Mouse (Mus musculus) liver, postnatal 0 days (tissue): ENCODE data around the gene Prss50.

Experiments
- CTCF ChIP-seq: sonication (generic); IDR thresholded peaks from 2 replicates; pipeline ENCODE4 v1.5.1; 2016; ENCODE audit warnings: antibody characterized with exemption, low read depth
- EP300 ChIP-seq: IDR thresholded peaks from 2 replicates; pipeline ENCODE4 v1.6.1; 2016; ENCODE audit warnings: antibody characterized with exemption, low read depth, mild to moderate bottlenecking

DNA sequence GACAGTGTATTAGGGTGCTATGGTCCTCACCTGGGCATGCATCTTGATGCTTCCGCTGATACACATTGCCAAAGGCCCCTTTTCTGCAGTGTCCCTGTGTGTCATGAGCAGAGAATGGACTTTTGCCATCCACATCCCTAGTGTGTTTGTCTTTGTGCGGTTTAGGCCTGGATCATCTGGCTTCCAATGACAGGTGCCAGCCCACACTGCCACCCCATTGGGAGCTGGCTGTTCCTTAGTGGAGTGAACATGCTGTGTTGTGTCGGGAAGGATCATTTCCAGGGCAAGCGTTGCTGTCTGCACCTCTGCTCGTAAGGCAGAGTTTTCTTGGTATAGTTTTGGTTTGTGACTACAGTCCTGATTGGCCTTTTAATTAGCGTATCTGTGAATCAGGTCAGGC lies 43.4 kb downstream of the Prss50 start:
- TF ChIP-seq CTCF (no peak), EP300 (no peak)
